Mouse (Mus musculus) MEL (cell line): Measurements from ENCODE around the gene Psmd11. TPM values are rescaled to one million over a fixed set of nuclear protein-coding genes. Genes with fewer than 3 reads are reported as not detected.

Experiments
- DNase-seq: peaks from one replicate; pipeline ENCODE4 v3.0.0; 2011; ENCODE audit warnings: low read depth, low spot score
- H3K27ac ChIP-seq: 2 replicates; pipeline ENCODE4 v1.5.1; 2012; ENCODE audit warnings: low read depth, mild to moderate bottlenecking, control low read depth, low read length, moderate library complexity; ENCODE audit not compliant: control insufficient read depth
- H3K27me3 ChIP-seq, 2 experiments: fragments of 150-350 bp in 1 of 2; sonication (generic) in 1 of 2; 2 replicates each; pipeline ENCODE4 v1.6.1; 2012; ENCODE audit warnings: low read length in 2 of 2, mild to moderate bottlenecking in 2 of 2, improper control_type of control experiment in 1 of 2, moderate library complexity in 1 of 2; ENCODE audit not compliant: insufficient read depth in 2 of 2, control insufficient read depth in 1 of 2
- H3K36me3 ChIP-seq, 2 experiments: 2 replicates each; pipeline ENCODE4 v1.6.1; 2012 to 2014; ENCODE audit warnings: low read length in 2 of 2, improper control_type of control experiment in 1 of 2, inconsistent platforms in 1 of 2, mild to moderate bottlenecking in 1 of 2; ENCODE audit not compliant: insufficient read depth in 2 of 2, control insufficient read depth in 1 of 2
- H3K4me1 ChIP-seq, 2 experiments: fragments of 150-350 bp in 1 of 2; sonication (generic) in 1 of 2; 2 replicates each; pipeline ENCODE4 v1.6.1; 2012; ENCODE audit warnings: low read length in 2 of 2, improper control_type of control experiment in 1 of 2, mild to moderate bottlenecking in 1 of 2; ENCODE audit not compliant: insufficient read depth in 2 of 2, control insufficient read depth in 1 of 2
- H3K4me3 ChIP-seq, 2 experiments: fragments of 150-350 bp in 1 of 2; sonication (generic) in 1 of 2; 2 replicates each; pipeline ENCODE4 v1.5.1; 2012; ENCODE audit warnings: low read depth in 2 of 2, low read length in 2 of 2, mild to moderate bottlenecking in 2 of 2, moderate library complexity in 2 of 2, control low read depth in 1 of 2, improper control_type of control experiment in 1 of 2; ENCODE audit not compliant: control insufficient read depth in 1 of 2, insufficient read depth in 1 of 2
- H3K79me2 ChIP-seq: 2 replicates; pipeline ENCODE4 v1.6.1; 2012; ENCODE audit warnings: mild to moderate bottlenecking, low read length, moderate library complexity; ENCODE audit not compliant: control insufficient read depth, poor library complexity, insufficient read depth
- H3K9ac ChIP-seq: 2 replicates; pipeline ENCODE4 v1.6.1; 2012; ENCODE audit warnings: low read depth, mild to moderate bottlenecking, control low read depth, low read length, moderate library complexity; ENCODE audit not compliant: control insufficient read depth, poor library complexity, severe bottlenecking
- H3K9me3 ChIP-seq: fragments of 150-350 bp; sonication (generic); replicated peaks from 2 replicates; pipeline ENCODE4 v1.6.1; 2012; ENCODE audit warnings: mild to moderate bottlenecking, low read length, improper control_type of control experiment, moderate library complexity; ENCODE audit not compliant: insufficient read depth
- CHD2 ChIP-seq: IDR thresholded peaks from 2 replicates; pipeline ENCODE4 v1.6.1; 2011; ENCODE audit warnings: low read length, improper control_type of control experiment
- EP300 ChIP-seq, 2 experiments: IDR thresholded peaks; 2 replicates each; pipeline ENCODE4 v1.6.1; 2011; ENCODE audit warnings: improper control_type of control experiment in 2 of 2, low read length in 2 of 2, low read depth in 1 of 2, mild to moderate bottlenecking in 1 of 2
- MAX ChIP-seq: IDR thresholded peaks from 2 replicates; pipeline ENCODE4 v1.6.1; 2011; ENCODE audit warnings: low read length, improper control_type of control experiment
- MAZ ChIP-seq: IDR thresholded peaks from 2 replicates; pipeline ENCODE4 v1.6.1; 2012; ENCODE audit warnings: low read depth, mild to moderate bottlenecking, inconsistent platforms, low read length, improper control_type of control experiment
- MXI1 ChIP-seq: IDR thresholded peaks from 2 replicates; pipeline ENCODE4 v1.6.1; 2011; ENCODE audit warnings: mild to moderate bottlenecking, low read depth, low read length, improper control_type of control experiment
- MYB ChIP-seq: IDR thresholded peaks from 2 replicates; pipeline ENCODE4 v1.6.1; 2011; ENCODE audit warnings: mild to moderate bottlenecking, low read depth, low read length, improper control_type of control experiment
- POLR2A ChIP-seq, 2 experiments: IDR thresholded peaks; 2 replicates each; pipeline ENCODE4 v1.6.1; 2011 to 2012; ENCODE audit warnings: low read length in 2 of 2, mild to moderate bottlenecking in 2 of 2, control low read depth in 1 of 2, improper control_type of control experiment in 1 of 2, low read depth in 1 of 2, moderate library complexity in 1 of 2; ENCODE audit not compliant: control insufficient read depth in 1 of 2, insufficient read depth in 1 of 2, poor library complexity in 1 of 2
- POLR2AphosphoS2 ChIP-seq: IDR thresholded peaks from 2 replicates; pipeline ENCODE4 v1.6.1; 2011; ENCODE audit warnings: low read length, improper control_type of control experiment
- RCOR1 ChIP-seq: IDR thresholded peaks from 2 replicates; pipeline ENCODE4 v1.6.1; 2012; ENCODE audit warnings: low read depth, mild to moderate bottlenecking, inconsistent platforms, low read length, improper control_type of control experiment
- SIN3A ChIP-seq: IDR thresholded peaks from 2 replicates; pipeline ENCODE4 v1.6.1; 2012; ENCODE audit warnings: low read length, improper control_type of control experiment, inconsistent platforms
- TAL1 ChIP-seq: IDR thresholded peaks from 2 replicates; pipeline ENCODE4 v1.6.1; 2012; ENCODE audit warnings: mild to moderate bottlenecking, inconsistent platforms, low read length, moderate library complexity, mixed read lengths
- USF1 ChIP-seq: IDR thresholded peaks from 2 replicates; pipeline ENCODE4 v1.6.1; 2014; ENCODE audit warnings: low read depth, mild to moderate bottlenecking, inconsistent platforms, low read length, improper control_type of control experiment, moderate library complexity
- USF2 ChIP-seq, 2 experiments: IDR thresholded peaks; 2 replicates each; pipeline ENCODE4 v1.6.1; 2011 to 2012; ENCODE audit warnings: improper control_type of control experiment in 2 of 2, low read length in 2 of 2, borderline replicate concordance in 1 of 2, inconsistent platforms in 1 of 2, low read depth in 1 of 2, mild to moderate bottlenecking in 1 of 2; ENCODE audit not compliant: insufficient read depth in 1 of 2
- ZMIZ1 ChIP-seq: IDR thresholded peaks from 2 replicates; pipeline ENCODE4 v1.6.1; 2012; ENCODE audit warnings: low read depth, mild to moderate bottlenecking, inconsistent platforms, low read length, improper control_type of control experiment, moderate library complexity
- polyA plus RNA-seq, 2 experiments: library from polyadenylated mRNA; stranded (reverse) in 1 of 2; unstranded in 1 of 2; fragments of >175 nt in 1 of 2; fragments of >200 nt in 1 of 2; gene quantifications; 2 replicates each; pipeline versions ENCODE4 v1.2.1 to v1.2.4; 2012; ENCODE audit warnings: low replicate concordance in 2 of 2, low read depth in 1 of 2; ENCODE audit not compliant: insufficient read length in 2 of 2, insufficient read depth in 1 of 2, missing spikeins in 1 of 2
- total RNA-seq: library from RNA; depleted of rRNA; stranded (reverse); fragments of 300-350 nt; gene quantifications from 2 replicates; pipeline ENCODE4 v1.2.3, GENCODE M21; 2012

Psmd11 gene
- total and polyA plus RNA-seq, 3 experiments: 110 to 324 (median 184) TPM

- H3K27me3 ChIP-seq: no peaks in the 10 kb centered on the region
- peaks cover 71 to 93% of the 10 kb centered on the region in 2 experiments for H3K36me3 ChIP-seq
- 0 out of 2 replicates have a peak, but pooled peaks have one; percentile 3 for TF ChIP-seq SIN3A
- no peak for TF ChIP-seq MYB
- H3K4me1 ChIP-seq: peaks cover 22 to 24% of the 10 kb centered on the region in 2 experiments
- DNase-seq: no peak
- H3K4me3 ChIP-seq: no peak overlapping the region
- no peak overlapping the region for H3K9ac ChIP-seq
- H3K9me3 ChIP-seq: no peaks in the 10 kb centered on the region
- H3K79me2 ChIP-seq: peaks cover 58% of the 10 kb centered on the region
- no peak overlapping the region for H3K27ac ChIP-seq
These were observed 38.5 kb upstream of the Psmd11 start for GRCm38 (mm10) chr11:80389885-80390284.

- no peak overlapping the region for H3K4me3 ChIP-seq
These were observed 36.9 kb upstream of the Psmd11 start for GRCm38 (mm10) chr11:80391407-80392120.

GRCm38 (mm10) chr11:80395930-80396329 is 32.5 kb upstream of the Psmd11 start:
- Histone ChIP-seq H3K27me3 (no peaks in the 10 kb centered on the region), H3K9me3 (no peaks in the 10 kb centered on the region), H3K4me1 (peaks cover 7 to 24% of the 10 kb centered on the region in 2 experiments), H3K9ac (no peak overlapping the region), H3K4me3 (no peak overlapping the region), H3K79me2 (peaks cover 33% of the 10 kb centered on the region), H3K36me3 (peaks cover 73 to 95% of the 10 kb centered on the region in 2 experiments), H3K27ac (no peak overlapping the region)
- no peak for TF ChIP-seq CHD2
- peak; percentile 55; the same call in 1 of the 2 replicates for TF ChIP-seq USF1
- TF ChIP-seq MAX: no peak
- TF ChIP-seq MAZ: no peak
- no peak for DNase-seq

More at GRCm38 (mm10) chr11:80391407-80392120, 36.9 kb upstream of the Psmd11 start:
- Histone ChIP-seq H3K4me1 (peaks cover 18 to 24% of the 10 kb centered on the region in 2 experiments), H3K27me3 (no peaks in the 10 kb centered on the region)
- TF ChIP-seq RCOR1 (peak; percentile 90), SIN3A (0 out of 2 replicates have a peak, but pooled peaks have one; percentile 35), TAL1 (no peak), POLR2A (IDR thresholded peaks at IDR 0.05; ENCODE audit: control insufficient read depth in 1 of 2, insufficient read depth in 1 of 2, low read depth in 1 of 2, low read length in 2 of 2, poor library complexity in 1 of 2) (no peak; a peak in 2 of 4 replicates), ZMIZ1 (0 out of 2 replicates have a peak, but pooled peaks have one; percentile 18), MXI1 (peak; percentile 49; the same call in 1 of the 2 replicates), POLR2AphosphoS2 (peak; percentile 54), EP300 (IDR thresholded peaks at IDR 0.05; ENCODE audit: low read depth in 1 of 2, low read length in 2 of 2) (0 out of 4 replicates have a peak, but pooled peaks of 1 of the 2 experiments have one; percentile 24), USF2 (IDR thresholded peaks at IDR 0.05; ENCODE audit: borderline replicate concordance in 1 of 2, insufficient read depth in 1 of 2, low read depth in 1 of 2, low read length in 2 of 2) (no peak)
- TF ChIP-seq, all 39 proteins: peak for 6
- no peak for DNase-seq
- Histone ChIP-seq H3K9me3 (no peaks in the 10 kb centered on the region), H3K9ac (no peak overlapping the region), H3K36me3 (peaks cover 74 to 94% of the 10 kb centered on the region in 2 experiments), H3K27ac (no peak overlapping the region), H3K79me2 (peaks cover 48% of the 10 kb centered on the region)
